Mouse (Mus musculus) adrenal gland, adult 2 months (tissue): ENCODE data around the gene Pcx. TPM values are rescaled to one million over a fixed set of nuclear protein-coding genes. Genes with fewer than 3 reads are reported as not detected.

ENCODE experiments used
- DNase-seq: peaks from one replicate; pipeline ENCODE4 v3.0.0; 2021
- microRNA-seq, 2 experiments: library from miRNA; unstranded; fragments of <30 nt; microRNA quantifications; one replicate each; pipeline ENCODE4 v1.2.0; 2021
- polyA plus RNA-seq: library from polyadenylated mRNA; depleted of rRNA; stranded (reverse); fragments of >200 nt; gene quantifications from 2 replicates; pipeline ENCODE4 v1.2.3, GENCODE M21; 2012; rRNA removed
- total RNA-seq, 2 experiments: library from RNA; stranded (reverse); gene quantifications; 2 replicates each; pipeline ENCODE4 v1.2.3; 2021

The Pcx gene
- total and polyA plus RNA-seq, 3 experiments, result 524 to 579 (median 536) TPM

GRCm38 (mm10) chr19:4619461-4619860, 109.2 kb downstream of the Pcx start:
- no peak for DNase-seq

- no peak for DNase-seq
Observed at GRCm38 (mm10) chr19:4620721-4621120, 110.4 kb downstream of the Pcx start.

- DNase-seq, result no peak
Observed at GRCm38 (mm10) chr19:4622780-4623179, 112.5 kb downstream of the Pcx start.

- DNase-seq, result no peak
Observed at GRCm38 (mm10) chr19:4623419-4623818, 113.1 kb downstream of the Pcx start.

- DNase-seq, result peak; percentile 17
Observed at GRCm38 (mm10) chr19:4624006-4624405, 113.7 kb downstream of the Pcx start.

- DNase-seq, result no peak
Observed at GRCm38 (mm10) chr19:4624406-4625178, 114.3 kb downstream of the Pcx start.

- DNase-seq, result peak; percentile 94
Observed at GRCm38 (mm10) chr19:4625179-4625828, 115.0 kb downstream of the Pcx start, which contains the start of gene Rce1. Gene Rce1, minus strand, starts transcription at chr19:4625641.

- no peak for DNase-seq
Observed at GRCm38 (mm10) chr19:4625829-4626535, 115.7 kb downstream of the Pcx start.

- DNase-seq, result peak; percentile 72
Observed at GRCm38 (mm10) chr19:4628819-4629218, 118.5 kb downstream of the Pcx start.

- no peak for DNase-seq
Observed at GRCm38 (mm10) chr19:4635986-4636385, 125.7 kb downstream of the Pcx start.

GRCm38 (mm10) chr19:4644271-4644670, 134.0 kb downstream of the Pcx start:
- DNase-seq, result peak; percentile 22

GRCm38 (mm10) chr19:4646917-4647492, 136.7 kb downstream of the Pcx start:
- no peak for DNase-seq

- no peak for DNase-seq
Observed at GRCm38 (mm10) chr19:4658156-4658555, 147.9 kb downstream of the Pcx start.

GRCm38 (mm10) chr19:4666815-4667214, 156.5 kb downstream of the Pcx start:
- DNase-seq, result no peak

GRCm38 (mm10) chr19:4670776-4671175, 160.5 kb downstream of the Pcx start:
- DNase-seq, result no peak

Small RNA genes lying within 50 kb of the gene (microRNA-seq; reads per million reads assigned to microRNA genes)
- 0.66 to 1.2 reads per million in 2 experiments for gene Mir6986

Other genes with a start within 250 kb of the Pcx start
- 10 to 100 TPM; 30.9 to 34.4 TPM for gene Ssh3, start 241.3 kb upstream of the Pcx start, total RNA-seq
- gene Ssh3, start 241.3 kb upstream of the Pcx start, polyA plus RNA-seq, result 67.4 and 86.6 TPM in 2 replicates
- 1 to 10 TPM; 2.5 to 5.7 TPM for gene Ankrd13d, start 227.3 kb upstream of the Pcx start, total RNA-seq
- 5.4 and 8.3 TPM in 2 replicates for gene Ankrd13d, start 227.3 kb upstream of the Pcx start, polyA plus RNA-seq
- 10 to 100 TPM; 49.1 to 49.7 TPM for gene Grk2, start 204.2 kb upstream of the Pcx start, total RNA-seq
- gene Grk2, start 204.2 kb upstream of the Pcx start, polyA plus RNA-seq, result 60.4 and 62.6 TPM in 2 replicates
- 100 to 1,000 TPM in 1 of 2 experiments, 10 to 100 TPM in 1; 81.7 to 155 TPM for gene Kdm2a, start 112.2 kb upstream of the Pcx start, total RNA-seq
- 66.3 and 78.0 TPM in 2 replicates for gene Kdm2a, start 112.2 kb upstream of the Pcx start, polyA plus RNA-seq
- gene Rhod, start 71.0 kb upstream of the Pcx start, total RNA-seq, result 10 to 100 TPM; 25.7 to 36.4 TPM
- gene Rhod, start 71.0 kb upstream of the Pcx start, polyA plus RNA-seq, result 35.2 and 39.5 TPM in 2 replicates
- 10 to 100 TPM; 58.0 to 74.0 TPM for gene Syt12, start 33.0 kb upstream of the Pcx start, total RNA-seq
- 124 and 143 TPM in 2 replicates for gene Syt12, start 33.0 kb upstream of the Pcx start, polyA plus RNA-seq
- 10 to 100 TPM; 41.3 to 58.6 TPM for gene 2010003K11Rik, start 11.9 kb upstream of the Pcx start, total RNA-seq
- gene 2010003K11Rik, start 11.9 kb upstream of the Pcx start, polyA plus RNA-seq, result 6.4 and 8.5 TPM in 2 replicates
- 1 to 10 TPM; 3.3 to 6.7 TPM for gene Lrfn4, start 105.2 kb downstream of the Pcx start, total RNA-seq
- gene Lrfn4, start 105.2 kb downstream of the Pcx start, polyA plus RNA-seq, result 17.1 and 22.1 TPM in 2 replicates
- 10 to 100 TPM; 34.8 to 44.2 TPM for gene Rce1, start 115.2 kb downstream of the Pcx start, total RNA-seq
- 125 and 141 TPM in 2 replicates for gene Rce1, start 115.2 kb downstream of the Pcx start, polyA plus RNA-seq
- gene Gm960, start 188.2 kb downstream of the Pcx start, total RNA-seq, result under 1 TPM in 1 of 2 experiments, not detected in 1; 0.12 TPM
- gene Gm960, start 188.2 kb downstream of the Pcx start, polyA plus RNA-seq, result 0.27 and 2.3 TPM in 2 replicates
- gene Sptbn2, start 200.7 kb downstream of the Pcx start, total RNA-seq, result under 1 TPM; 0.58 to 0.83 TPM
- gene Sptbn2, start 200.7 kb downstream of the Pcx start, polyA plus RNA-seq, result 0.30 and 0.42 TPM in 2 replicates
- gene Rbm4b, start 246.0 kb downstream of the Pcx start, total RNA-seq, result 10 to 100 TPM; 12.4 to 17.9 TPM
- 5.8 and 7.4 TPM in 2 replicates for gene Rbm4b, start 246.0 kb downstream of the Pcx start, polyA plus RNA-seq